Mouse (Mus musculus): Measurements from ENCODE around the gene Elavl1.

DNA sequence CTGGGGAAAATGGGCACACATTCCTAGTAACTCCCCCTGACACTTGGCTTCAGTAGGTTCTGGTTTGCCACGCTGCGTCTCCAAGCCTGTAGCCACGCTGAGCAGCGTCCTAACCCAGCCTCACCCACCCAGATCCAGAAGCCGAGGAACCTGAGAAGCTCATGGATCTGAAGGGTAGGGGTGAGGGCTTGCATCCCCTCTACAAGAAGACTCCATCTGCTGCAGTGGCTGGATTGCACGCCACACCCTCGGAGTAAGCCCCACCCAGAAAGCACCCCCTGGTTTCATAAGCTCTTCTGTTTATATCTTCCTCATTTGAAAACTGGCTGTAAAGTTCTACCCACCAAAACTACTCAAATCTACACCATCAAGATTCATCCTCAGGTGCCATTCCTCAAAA is 22.4 kb upstream of the Elavl1 start:
- TF ChIP-seq POLR2A (IDR thresholded peaks at IDR 0.05; ENCODE audit: low read depth, low read length) (no peak), CTCF (IDR thresholded peaks at IDR 0.05; ENCODE audit: extremely low read depth, insufficient read depth, insufficient read length, insufficient replicate concordance) (no peak)

Data from spleen, adult 2 months (tissue).